10 mouse cellular contexts compared by ENCODE assay signal in the genomic region with DNA sequence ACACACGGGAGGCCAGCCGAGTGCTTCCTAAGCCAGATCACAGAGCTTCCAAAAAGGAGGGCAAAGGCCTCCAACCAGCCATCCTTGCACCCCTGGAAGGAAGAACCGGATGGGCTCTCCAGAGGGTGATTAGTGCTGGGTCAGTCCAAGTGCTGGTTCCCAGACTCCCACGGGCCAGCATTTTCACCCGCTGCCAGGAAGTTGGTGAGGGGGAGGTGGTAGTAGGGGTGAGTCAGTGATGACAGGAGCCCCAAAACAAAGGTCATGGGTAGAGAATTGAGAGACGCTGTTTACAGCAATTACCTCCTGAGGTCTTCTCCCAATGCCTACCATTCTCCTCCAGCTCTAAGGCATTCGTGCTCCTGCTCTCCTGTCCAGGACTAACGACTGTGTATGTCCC. TPM values are rescaled to one million over a fixed set of nuclear protein-coding genes. Genes with fewer than 3 reads are reported as not detected.
DNase-seq lines count a peak whose midpoint lies in the region; ATAC-seq and TF ChIP-seq lines count a peak whose summit lies in the region.
"Had no signal": no experiment of that assay in that cellular context is flagged by ENCODE, and none has a peak within 500 bp of the region (broad histone marks: within the 10 kb centered on the region; RNA-seq: fewer than 3 reads in every experiment).

No protein-coding gene starts in this region.

- TF ChIP-seq POLR2A in cortical plate, adult 2 months (IDR thresholded peaks at IDR 0.05; ENCODE audit: extremely low read depth, insufficient read depth, low read length): no peak
- TF ChIP-seq POLR2A in olfactory bulb, adult 2 months (IDR thresholded peaks at IDR 0.05; ENCODE audit: insufficient read depth, low read depth, low read length): no peak

- ATAC-seq in midbrain, embryonic 16.5 days: no peak
- no peak for ATAC-seq in hindbrain, embryonic 11.5 days (ENCODE audit: low FRiP score)
- ATAC-seq: hindbrain, embryonic 16.5 days had no signal

- H3K4me3 ChIP-seq in midbrain, embryonic 10.5 days: no peak overlapping the region
- H3K4me3 ChIP-seq in midbrain, embryonic 16.5 days (ENCODE audit: low read depth, low read length): no peak overlapping the region
- no peak overlapping the region for H3K4me3 ChIP-seq in cortical plate, adult 2 months (ENCODE audit: insufficient read depth, low read length)
- H3K4me3 ChIP-seq in olfactory bulb, adult 2 months (ENCODE audit: insufficient read depth, low read depth, low read length): no peak overlapping the region
- H3K4me3 ChIP-seq in embryonic facial prominence, embryonic 10.5 days: no peak overlapping the region
- no peak overlapping the region for H3K4me3 ChIP-seq in hindbrain, embryonic 11.5 days (ENCODE audit: low read depth, low read length)

- peaks cover 19% of the 10 kb centered on the region for H3K4me1 ChIP-seq in midbrain, embryonic 10.5 days
- H3K4me1 ChIP-seq in midbrain, embryonic 16.5 days (ENCODE audit: control insufficient read depth, insufficient read depth, low read length): peaks cover 11% of the 10 kb centered on the region
- peaks cover 5% of the 10 kb centered on the region for H3K4me1 ChIP-seq in cortical plate, adult 2 months (ENCODE audit: control insufficient read depth, insufficient read depth, low read length)
- H3K4me1 ChIP-seq in olfactory bulb, adult 2 months (ENCODE audit: control insufficient read depth, insufficient read depth, low read length): peaks cover 18% of the 10 kb centered on the region
- H3K4me1 ChIP-seq in embryonic facial prominence, embryonic 10.5 days: peaks cover 38% of the 10 kb centered on the region
- peaks cover 6% of the 10 kb centered on the region; the same call in 1 of the 2 replicates for H3K4me1 ChIP-seq in hindbrain, embryonic 11.5 days (replicated peaks; ENCODE audit: control insufficient read depth, insufficient read depth, low read length)

- H3K27ac ChIP-seq in midbrain, embryonic 10.5 days (replicated peaks): 0 out of 2 replicates have a peak overlapping the region, but pooled peaks have one; percentile 33
- H3K27ac ChIP-seq in midbrain, embryonic 16.5 days (ENCODE audit: low read length): no peak overlapping the region
- peak overlapping the region; percentile 8 for H3K27ac ChIP-seq in cortical plate, adult 2 months (ENCODE audit: insufficient read depth, low read length)
- H3K27ac ChIP-seq in olfactory bulb, adult 2 months (ENCODE audit: insufficient read depth, low read depth, low read length): 0 out of 2 replicates have a peak overlapping the region, but pooled peaks have one; percentile 1
- H3K27ac ChIP-seq in embryonic facial prominence, embryonic 10.5 days (replicated peaks): no peak overlapping the region
- H3K27ac ChIP-seq in hindbrain, embryonic 11.5 days (ENCODE audit: low read depth, low read length): no peak overlapping the region

- 79% methylated on average over 8 of the region's 8 CpGs for WGBS in midbrain, embryonic 10.5 days
- 79% methylated on average over 8 of the region's 8 CpGs for WGBS in midbrain, embryonic 16.5 days
- WGBS in olfactory bulb, adult 2 months: 44% methylated on average over 8 of the region's 8 CpGs
- WGBS in embryonic facial prominence, embryonic 10.5 days: 79% methylated on average over 8 of the region's 8 CpGs
- WGBS in hindbrain, embryonic 11.5 days: 69% methylated on average over 8 of the region's 8 CpGs

- no peaks in the 10 kb centered on the region for H3K36me3 ChIP-seq in midbrain, embryonic 10.5 days
- no peaks in the 10 kb centered on the region for H3K36me3 ChIP-seq in midbrain, embryonic 16.5 days (ENCODE audit: control insufficient read depth, insufficient read depth, low read length)
- no peaks in the 10 kb centered on the region for H3K36me3 ChIP-seq in embryonic facial prominence, embryonic 10.5 days (replicated peaks)
- H3K36me3 ChIP-seq in hindbrain, embryonic 11.5 days (ENCODE audit: control insufficient read depth, insufficient read depth, low read length): no peaks in the 10 kb centered on the region

- no peak for TF ChIP-seq CTCF in cortical plate, adult 2 months (IDR thresholded peaks at IDR 0.05; ENCODE audit: extremely low read depth, insufficient read depth, low read length)
- no peak for TF ChIP-seq CTCF in olfactory bulb, adult 2 months (IDR thresholded peaks at IDR 0.05; ENCODE audit: insufficient read depth, low read depth, low read length)

- H3K9ac ChIP-seq in midbrain, embryonic 16.5 days (ENCODE audit: low read depth, low read length): no peak overlapping the region
- no peak overlapping the region for H3K9ac ChIP-seq in hindbrain, embryonic 11.5 days (ENCODE audit: low read depth, low read length)

- DNase-seq in adrenal gland, adult 2 months: peak; percentile 86
- DNase-seq in adrenal gland, adult 8-10 months: no peak
- no peak for DNase-seq in midbrain, embryonic 10.5 days (ENCODE audit: low spot score)
- DNase-seq in embryonic facial prominence, embryonic 10.5 days (ENCODE audit: low spot score): no peak
- no peak for DNase-seq in hindbrain, embryonic 11.5 days (ENCODE audit: low spot score)

- H3K4me2 ChIP-seq in midbrain, embryonic 16.5 days (ENCODE audit: low read length): no peak overlapping the region
- H3K4me2 ChIP-seq in hindbrain, embryonic 11.5 days (replicated peaks; ENCODE audit: low read depth, low read length): no peak overlapping the region

- no peaks in the 10 kb centered on the region for H3K9me3 ChIP-seq in midbrain, embryonic 10.5 days (replicated peaks)
- H3K9me3 ChIP-seq in midbrain, embryonic 16.5 days (replicated peaks; ENCODE audit: control insufficient read depth, low read length, poor library complexity, severe bottlenecking): no peaks in the 10 kb centered on the region
- no peaks in the 10 kb centered on the region for H3K9me3 ChIP-seq in embryonic facial prominence, embryonic 10.5 days
- H3K9me3 ChIP-seq in hindbrain, embryonic 11.5 days (ENCODE audit: control insufficient read depth, low read length): no peaks in the 10 kb centered on the region

- peaks cover 32% of the 10 kb centered on the region for H3K27me3 ChIP-seq in midbrain, embryonic 10.5 days (ENCODE audit: low read depth, poor library complexity, severe bottlenecking)
- peaks cover 5% of the 10 kb centered on the region; the same call in 1 of the 2 replicates for H3K27me3 ChIP-seq in midbrain, embryonic 16.5 days (ENCODE audit: control insufficient read depth, insufficient read depth, low read depth, low read length)
- peaks cover 35% of the 10 kb centered on the region for H3K27me3 ChIP-seq in embryonic facial prominence, embryonic 10.5 days (replicated peaks; ENCODE audit: low read depth, poor library complexity, severe bottlenecking)
- no peaks in the 10 kb centered on the region for H3K27me3 ChIP-seq in hindbrain, embryonic 11.5 days (ENCODE audit: control insufficient read depth, insufficient read depth, low read length)

RNA-seq across cellular contexts. Expression of gene Pold4, which starts 1.3 kb away (rescaled TPM):
- 10 to 100 TPM; 41.9 to 52.3 TPM for total RNA-seq in adrenal gland, adult 2 months (2021)
- polyA plus RNA-seq in adrenal gland, adult 2 months (2012; rRNA removed): 112 and 146 TPM in 2 replicates
- 10 to 100 TPM; 39.0 to 53.5 (median 52.4) TPM for total RNA-seq in adrenal gland, adult 8-10 months (2022)
- polyA plus RNA-seq in midbrain, embryonic 10.5 days (2016; fragmentation: Nextera tagmentation; extraction: Ambion mirVana): 12.2 and 15.6 TPM in 2 replicates
- 18.5 and 19.2 TPM in 2 replicates for polyA plus RNA-seq in midbrain, embryonic 16.5 days (2015; fragmentation: Nextera tagmentation; extraction: Ambion mirVana)
- polyA plus RNA-seq in cortical plate, adult 2 months (2012; rRNA removed): 38.9 and 39.7 TPM in 2 replicates
- not detected in 2 replicates for polyA plus RNA-seq in olfactory bulb, adult 2 months (2012; ENCODE audit: insufficient read depth, insufficient read length, low replicate concordance, missing spikeins)
- polyA plus RNA-seq in embryonic facial prominence, embryonic 10.5 days (2016; fragmentation: Nextera tagmentation; extraction: Ambion mirVana): 13.7 and 15.1 TPM in 2 replicates
- 11.0 and 17.9 TPM in 2 replicates for polyA plus RNA-seq in hindbrain, embryonic 11.5 days (2014; fragmentation: Nextera tagmentation; extraction: Ambion mirVana)

RNA-seq across cellular contexts. Expression of gene AC109138.7, which starts 16.3 kb away (rescaled TPM):
- total RNA-seq in adrenal gland, adult 2 months (2021): not detected
- not detected in 2 replicates for polyA plus RNA-seq in adrenal gland, adult 2 months (2012; rRNA removed)
- not detected for total RNA-seq in adrenal gland, adult 8-10 months (2022)
- not detected in 2 replicates for polyA plus RNA-seq in midbrain, embryonic 10.5 days (2016; fragmentation: Nextera tagmentation; extraction: Ambion mirVana)
- polyA plus RNA-seq in midbrain, embryonic 16.5 days (2015; fragmentation: Nextera tagmentation; extraction: Ambion mirVana): not detected in 2 replicates
- not detected in 2 replicates for polyA plus RNA-seq in cortical plate, adult 2 months (2012; rRNA removed)
- polyA plus RNA-seq in olfactory bulb, adult 2 months (2012; ENCODE audit: insufficient read depth, insufficient read length, low replicate concordance, missing spikeins): not detected in 2 replicates
- polyA plus RNA-seq in embryonic facial prominence, embryonic 10.5 days (2016; fragmentation: Nextera tagmentation; extraction: Ambion mirVana): not detected in 2 replicates
- not detected in 2 replicates for polyA plus RNA-seq in hindbrain, embryonic 11.5 days (2014; fragmentation: Nextera tagmentation; extraction: Ambion mirVana)
- total RNA-seq: liver, adult 2 months had no signal
- polyA plus RNA-seq: hindbrain, embryonic 16.5 days; liver, adult 2 months had no signal

RNA-seq across cellular contexts. Expression of gene Clcf1, which starts 16.4 kb away (rescaled TPM):
- total RNA-seq in adrenal gland, adult 2 months (2021): 1 to 10 TPM; 5.5 to 9.0 TPM
- 16.3 and 19.3 TPM in 2 replicates for polyA plus RNA-seq in adrenal gland, adult 2 months (2012; rRNA removed)
- 10 to 100 TPM in 1 of 4 experiments, 1 to 10 TPM in 3; 4.5 to 14.4 (median 7.6) TPM for total RNA-seq in adrenal gland, adult 8-10 months (2022)
- polyA plus RNA-seq in midbrain, embryonic 10.5 days (2016; fragmentation: Nextera tagmentation; extraction: Ambion mirVana): 0.65 and 0.74 TPM in 2 replicates
- 0.40 and 0.68 TPM in 2 replicates for polyA plus RNA-seq in midbrain, embryonic 16.5 days (2015; fragmentation: Nextera tagmentation; extraction: Ambion mirVana)
- 2.4 and 2.8 TPM in 2 replicates for polyA plus RNA-seq in cortical plate, adult 2 months (2012; rRNA removed)
- polyA plus RNA-seq in olfactory bulb, adult 2 months (2012; ENCODE audit: insufficient read depth, insufficient read length, low replicate concordance, missing spikeins): not detected in 2 replicates
- polyA plus RNA-seq in embryonic facial prominence, embryonic 10.5 days (2016; fragmentation: Nextera tagmentation; extraction: Ambion mirVana): 2.8 and 3.3 TPM in 2 replicates
- polyA plus RNA-seq in hindbrain, embryonic 11.5 days (2014; fragmentation: Nextera tagmentation; extraction: Ambion mirVana): 0.82 and 0.90 TPM in 2 replicates

RNA-seq across cellular contexts. Expression of gene Rad9a, which starts 29.0 kb away (rescaled TPM):
- 10 to 100 TPM in 1 of 2 experiments, 1 to 10 TPM in 1; 6.9 to 12.3 TPM for total RNA-seq in adrenal gland, adult 2 months (2021)
- 16.4 and 17.2 TPM in 2 replicates for polyA plus RNA-seq in adrenal gland, adult 2 months (2012; rRNA removed)
- total RNA-seq in adrenal gland, adult 8-10 months (2022): 10 to 100 TPM in 3 of 4 experiments, 1 to 10 TPM in 1; 8.7 to 14.3 (median 11.9) TPM
- polyA plus RNA-seq in midbrain, embryonic 10.5 days (2016; fragmentation: Nextera tagmentation; extraction: Ambion mirVana): 58.9 and 60.3 TPM in 2 replicates
- 24.1 and 25.0 TPM in 2 replicates for polyA plus RNA-seq in midbrain, embryonic 16.5 days (2015; fragmentation: Nextera tagmentation; extraction: Ambion mirVana)
- 17.3 and 18.4 TPM in 2 replicates for polyA plus RNA-seq in cortical plate, adult 2 months (2012; rRNA removed)
- not detected in 2 replicates for polyA plus RNA-seq in olfactory bulb, adult 2 months (2012; ENCODE audit: insufficient read depth, insufficient read length, low replicate concordance, missing spikeins)
- polyA plus RNA-seq in embryonic facial prominence, embryonic 10.5 days (2016; fragmentation: Nextera tagmentation; extraction: Ambion mirVana): 58.1 and 58.2 TPM in 2 replicates
- polyA plus RNA-seq in hindbrain, embryonic 11.5 days (2014; fragmentation: Nextera tagmentation; extraction: Ambion mirVana): 41.6 and 42.1 TPM in 2 replicates

RNA-seq across cellular contexts. Expression of gene Ppp1ca, which starts 38.5 kb away (rescaled TPM):
- 100 to 1,000 TPM; 342 to 392 TPM for total RNA-seq in adrenal gland, adult 2 months (2021)
- 443 and 514 TPM in 2 replicates for polyA plus RNA-seq in adrenal gland, adult 2 months (2012; rRNA removed)
- total RNA-seq in adrenal gland, adult 8-10 months (2022): 100 to 1,000 TPM; 371 to 396 (median 387) TPM
- 1,003 and 1,059 TPM in 2 replicates for polyA plus RNA-seq in midbrain, embryonic 10.5 days (2016; fragmentation: Nextera tagmentation; extraction: Ambion mirVana)
- 520 and 542 TPM in 2 replicates for polyA plus RNA-seq in midbrain, embryonic 16.5 days (2015; fragmentation: Nextera tagmentation; extraction: Ambion mirVana)
- 385 and 421 TPM in 2 replicates for polyA plus RNA-seq in cortical plate, adult 2 months (2012; rRNA removed)
- polyA plus RNA-seq in olfactory bulb, adult 2 months (2012; ENCODE audit: insufficient read depth, insufficient read length, low replicate concordance, missing spikeins): 405 and 768 TPM in 2 replicates
- polyA plus RNA-seq in embryonic facial prominence, embryonic 10.5 days (2016; fragmentation: Nextera tagmentation; extraction: Ambion mirVana): 1,000 and 1,025 TPM in 2 replicates
- polyA plus RNA-seq in hindbrain, embryonic 11.5 days (2014; fragmentation: Nextera tagmentation; extraction: Ambion mirVana): 868 and 927 TPM in 2 replicates

Comparison
In these comparisons a context has a peak if more than half of its experiments do, and no peak if none do; other contexts are left out.
1. H3K27ac ChIP-seq: peak in midbrain, embryonic 10.5 days (single experiment), cortical plate, adult 2 months (single experiment) and olfactory bulb, adult 2 months (single experiment); none in midbrain, embryonic 16.5 days (single experiment), embryonic facial prominence, embryonic 10.5 days (single experiment) and hindbrain, embryonic 11.5 days (single experiment).